Mouse (Mus musculus): ENCODE results near the gene Slc30a9.
A peak's percentile ranks its signal among the peaks of the same experiment; 100 is the strongest.

- TF ChIP-seq CTCF (IDR thresholded peaks at IDR 0.05; ENCODE audit: borderline replicate concordance, control insufficient read depth, extremely low read depth, insufficient read depth, low read length, poor library complexity) (0 out of 2 replicates have a peak, but pooled peaks have one; percentile 14), POLR2A (IDR thresholded peaks at IDR 0.05; ENCODE audit: control insufficient read depth, extremely low read depth, insufficient read depth, low read length, poor library complexity) (peak; percentile 46; the same call in 1 of the 2 replicates)
Observed at GRCm38 (mm10) chr5:67260531-67261371, 46.0 kb upstream of the Slc30a9 start, which contains the start of gene Tmem33.

Data from thymus, adult 2 months (tissue).